Mouse (Mus musculus): ENCODE measurements at regions not wholly inside any gene's neighbourhood (a gene's known extent, or its start where the extent isn't known, plus 50 kb on each side); places are given as distances from the start of the nearest gene placed in this dataset.

DNA sequence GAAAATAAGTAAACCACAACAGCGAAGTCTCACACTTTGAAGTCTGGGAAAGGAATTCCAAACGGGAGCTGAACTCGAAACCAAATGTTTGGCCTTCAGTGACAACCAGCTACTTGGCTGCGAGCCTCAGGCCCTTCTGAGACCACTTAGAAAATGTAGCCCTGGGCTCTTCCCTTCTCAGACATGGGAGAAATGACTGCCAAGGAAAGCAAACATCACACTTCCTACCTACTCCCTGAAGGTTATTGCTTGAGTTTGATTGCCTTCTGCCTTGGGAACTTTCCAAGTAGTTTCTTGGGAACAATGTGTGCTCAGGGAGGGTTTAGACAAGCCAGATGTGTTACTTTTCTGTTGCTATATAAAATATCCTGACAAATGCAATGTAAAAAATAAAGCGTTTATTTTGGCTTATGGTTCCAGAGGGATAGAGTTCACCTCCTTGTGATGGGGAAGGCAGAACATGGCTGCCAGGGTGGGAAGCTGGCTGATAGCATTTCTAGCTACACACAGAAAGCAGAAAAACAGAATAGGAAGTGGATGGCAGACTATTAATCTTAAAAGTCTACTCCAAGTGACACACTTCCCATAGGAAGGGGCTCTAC is 194.8 kb upstream of the Rack1 start:
- DNase-seq (ENCODE audit: low spot score) = no peak

- no peak for DNase-seq (ENCODE audit: low spot score)
These were observed 199.0 kb upstream of the Rack1 start for GRCm38 (mm10) chr11:48601096-48601495.

GRCm38 (mm10) chr11:48599573-48600127 is 200.5 kb upstream of the Rack1 start:
- no peak for DNase-seq (ENCODE audit: low spot score)

GRCm38 (mm10) chr11:48599033-48599432 is 201.1 kb upstream of the Rack1 start:
- no peak for DNase-seq (ENCODE audit: low spot score)

DNA sequence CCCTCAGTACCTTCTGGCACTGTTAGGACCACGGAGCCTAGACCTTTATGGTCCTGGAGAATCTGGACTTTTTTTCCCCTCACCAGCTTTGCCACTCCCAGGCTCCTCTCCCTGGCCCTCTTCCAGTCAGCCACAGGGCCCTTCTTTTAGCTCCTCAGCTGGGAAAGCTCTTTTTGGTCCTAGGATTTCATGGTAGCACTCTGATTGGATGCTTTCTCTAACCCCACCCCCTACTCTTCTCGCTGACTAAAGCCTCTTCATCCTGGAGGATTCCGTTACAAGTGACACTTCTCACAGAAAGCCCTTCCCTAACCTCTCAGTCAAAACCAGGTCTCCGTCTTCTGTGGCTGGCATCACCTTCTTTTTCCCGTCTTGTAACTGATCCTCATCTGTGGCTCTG is 205.7 kb upstream of the Rack1 start:
- DNase-seq (ENCODE audit: low spot score) = no peak

- DNase-seq (ENCODE audit: low spot score) = peak; percentile 9
These were observed 211.1 kb upstream of the Rack1 start for GRCm38 (mm10) chr11:48588833-48589649.

- DNase-seq (ENCODE audit: low spot score) = no peak
These were observed 231.4 kb upstream of the Rack1 start for GRCm38 (mm10) chr11:48568769-48569168.

- DNase-seq (ENCODE audit: low spot score) = no peak
These were observed 232.3 kb upstream of the Rack1 start for GRCm38 (mm10) chr11:48567583-48568562.

DNA sequence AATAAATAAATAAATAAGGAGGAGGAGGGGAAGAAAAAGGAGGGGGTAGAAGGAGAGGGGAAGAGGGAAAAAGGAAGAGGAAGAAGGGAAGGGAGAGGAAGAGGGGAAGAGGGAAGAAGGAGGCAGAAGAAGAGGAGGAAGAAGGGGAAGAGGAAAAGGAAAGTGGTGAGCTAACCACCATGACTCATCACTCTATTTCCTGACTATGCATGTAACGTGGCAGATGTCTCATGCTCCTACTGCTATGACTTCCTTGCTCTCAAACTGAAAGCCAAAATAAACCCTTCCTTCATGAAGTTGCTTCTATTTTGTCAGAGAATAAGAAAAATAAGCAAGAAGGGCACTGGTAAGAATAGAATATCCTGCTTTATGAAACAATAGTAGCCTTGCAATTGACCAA is 242.1 kb upstream of the Rack1 start:
- DNase-seq (ENCODE audit: low spot score) = no peak

DNA sequence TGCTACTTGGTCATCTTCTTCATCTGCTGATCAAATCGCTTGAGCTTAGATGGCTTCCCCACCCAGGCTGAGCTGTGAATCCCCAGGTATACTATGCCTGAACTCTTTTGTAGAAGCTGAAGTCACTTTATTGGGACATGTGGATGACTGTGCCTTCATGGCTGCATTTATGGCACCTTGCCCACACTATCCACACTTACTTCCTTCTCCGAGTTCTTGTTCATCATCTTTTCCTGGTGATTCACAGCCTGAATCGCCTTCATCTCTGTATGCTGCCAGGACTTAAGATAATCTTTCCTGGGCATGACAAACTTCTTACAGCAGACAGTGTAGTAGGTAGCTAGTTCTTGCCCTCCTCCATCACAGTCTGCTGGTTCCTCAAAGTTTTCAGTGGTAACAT is 248.1 kb upstream of the Rack1 start:
- DNase-seq (ENCODE audit: low spot score) = no peak

DNA sequence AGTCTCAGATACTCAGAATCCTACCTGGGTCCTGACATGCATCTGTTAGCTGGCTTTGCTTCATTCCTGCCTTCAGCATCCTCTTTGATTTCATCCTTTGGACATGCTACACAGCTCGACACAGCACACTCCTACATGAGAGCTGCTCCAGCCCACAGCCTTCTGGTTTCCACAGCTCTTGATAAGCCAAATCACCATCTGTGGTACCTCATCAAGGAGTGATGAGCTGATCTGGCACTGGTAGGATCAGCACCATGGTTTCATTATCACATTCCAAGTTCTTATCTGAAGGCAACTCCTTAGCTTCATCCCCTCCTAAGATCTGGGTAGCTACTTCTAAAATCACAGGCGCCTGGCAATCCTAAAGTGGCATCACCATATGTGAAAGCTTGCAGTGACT is 248.9 kb upstream of the Rack1 start:
- DNase-seq (ENCODE audit: low spot score) = no peak

DNA sequence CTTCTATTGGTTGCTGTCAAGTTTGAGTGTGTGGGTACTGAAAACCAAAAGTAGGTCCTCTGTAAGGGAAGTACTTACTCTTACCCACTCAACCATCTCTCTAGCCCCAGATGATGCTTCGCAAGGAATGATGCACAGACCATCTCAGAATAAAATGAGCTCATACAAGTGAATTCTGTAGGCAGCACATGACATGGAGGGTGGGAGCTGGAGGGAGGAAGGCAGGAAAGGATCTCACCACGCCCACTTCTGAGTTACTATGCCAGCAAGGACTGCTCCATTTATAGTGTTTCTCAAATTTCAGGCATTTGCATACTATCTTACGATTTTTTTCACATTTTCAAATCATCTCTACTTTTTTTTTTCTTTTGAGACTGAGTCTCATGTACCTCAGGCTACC is 273.8 kb upstream of the Rack1 start:
- DNase-seq (ENCODE audit: low spot score) = no peak

- DNase-seq (ENCODE audit: low spot score) = no peak
These were observed 274.6 kb upstream of the Rack1 start for GRCm38 (mm10) chr11:48525517-48525916.

DNA sequence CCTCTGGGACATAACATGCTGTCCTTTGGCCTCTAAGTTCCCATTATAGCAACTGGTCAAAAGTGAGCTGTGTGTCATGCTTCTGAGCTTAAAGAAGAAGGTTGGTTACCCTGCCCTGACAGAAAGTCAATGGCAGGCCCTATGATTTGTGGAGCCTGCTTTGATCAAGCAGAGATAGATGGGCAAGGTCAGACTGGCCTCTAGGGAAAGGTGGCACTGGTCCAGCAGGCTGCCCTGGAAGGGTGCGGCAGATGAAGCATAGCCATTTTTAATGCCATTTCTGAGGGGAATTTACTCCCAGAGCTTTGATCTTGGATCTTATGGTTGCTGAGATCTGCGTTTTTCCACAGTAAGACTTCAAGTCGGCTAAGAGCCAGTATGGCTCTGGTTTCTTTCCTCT is 293.2 kb upstream of the Rack1 start:
- no peak for DNase-seq (ENCODE audit: low spot score)

DNA sequence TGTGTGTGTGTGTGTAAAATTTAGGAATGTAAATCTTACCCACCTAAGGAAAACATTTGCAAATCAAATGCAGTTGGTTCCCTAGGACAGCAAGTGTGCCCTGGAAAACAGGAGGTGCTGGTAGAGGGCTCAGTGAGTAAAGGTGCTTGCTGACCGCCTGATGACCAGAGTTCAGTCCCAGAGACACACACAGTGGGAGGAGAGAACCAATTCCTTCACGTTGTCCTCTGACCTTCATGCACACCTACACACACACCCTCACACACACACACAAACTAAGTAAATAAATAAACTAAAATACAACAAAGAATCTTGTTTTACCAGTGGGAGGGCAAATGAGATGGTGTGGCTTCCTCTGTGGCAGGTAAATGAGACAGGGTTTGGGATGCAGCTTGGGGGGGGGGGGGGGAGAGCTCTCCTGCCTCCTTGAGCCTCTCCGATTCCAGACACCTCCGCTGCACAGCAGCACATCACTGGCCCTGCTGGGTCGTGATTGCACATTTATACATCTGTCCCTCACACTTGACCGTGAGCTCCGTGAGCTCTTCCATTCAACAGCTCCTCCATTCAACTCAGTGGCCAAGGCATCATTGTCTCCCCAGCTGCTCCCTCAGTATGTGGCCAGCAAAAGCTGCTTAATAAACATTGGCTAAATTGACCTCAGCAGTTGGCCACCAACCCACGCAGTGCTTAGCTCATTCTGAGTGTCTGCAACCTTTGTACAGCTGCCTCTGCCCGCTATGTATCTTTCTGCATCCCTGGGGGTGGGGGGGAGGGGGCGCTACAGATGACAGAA is 297.9 kb upstream of the Rack1 start:
- no peak for DNase-seq (ENCODE audit: low spot score)

GRCm38 (mm10) chr11:48499057-48499456 is 301.1 kb upstream of the Rack1 start:
- DNase-seq (ENCODE audit: low spot score) = no peak

DNA sequence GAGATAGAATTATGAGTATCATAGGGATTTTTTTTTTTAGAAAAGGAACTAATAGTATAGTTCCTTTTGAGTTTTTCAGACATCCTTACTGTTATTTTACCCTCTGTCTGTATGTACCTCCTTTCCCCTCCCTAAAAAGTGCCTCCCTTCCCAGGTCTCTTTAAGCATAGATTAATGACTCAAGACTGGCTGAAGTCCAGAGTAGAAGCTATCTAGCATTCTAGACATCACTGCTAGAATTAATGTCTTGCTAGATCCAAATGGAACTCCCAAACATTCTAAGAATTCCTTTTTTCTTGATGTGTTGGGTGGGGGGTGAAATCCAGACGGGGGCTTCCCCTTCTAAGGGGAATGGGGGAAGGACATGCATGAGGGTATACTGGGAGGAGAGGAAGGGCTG is 311.8 kb upstream of the Rack1 start:
- no peak for DNase-seq (ENCODE audit: low spot score)

DNA sequence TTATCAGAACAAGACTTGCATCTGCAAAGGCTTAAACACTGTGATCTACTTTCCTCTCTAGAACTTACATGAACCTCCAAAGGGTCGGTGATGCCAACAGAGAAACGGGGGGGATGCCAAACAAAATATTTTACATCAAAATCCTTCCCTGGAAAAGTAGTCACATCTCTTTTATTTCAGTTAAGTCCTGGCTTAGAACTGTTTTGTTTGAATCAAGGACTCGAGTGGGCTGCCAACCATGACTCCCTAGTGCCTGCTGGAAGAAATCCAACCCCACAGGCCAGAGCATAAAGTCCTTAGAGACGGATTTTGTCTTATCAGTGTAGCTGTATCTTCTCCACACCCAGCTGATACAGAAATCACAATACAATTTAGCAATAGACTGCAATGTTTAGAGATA is 336.1 kb upstream of the Rack1 start:
- DNase-seq (ENCODE audit: low spot score) = no peak

- DNase-seq (ENCODE audit: low spot score) = no peak
These were observed 350.2 kb upstream of the Rack1 start for GRCm38 (mm10) chr11:48449883-48450282.

DNA sequence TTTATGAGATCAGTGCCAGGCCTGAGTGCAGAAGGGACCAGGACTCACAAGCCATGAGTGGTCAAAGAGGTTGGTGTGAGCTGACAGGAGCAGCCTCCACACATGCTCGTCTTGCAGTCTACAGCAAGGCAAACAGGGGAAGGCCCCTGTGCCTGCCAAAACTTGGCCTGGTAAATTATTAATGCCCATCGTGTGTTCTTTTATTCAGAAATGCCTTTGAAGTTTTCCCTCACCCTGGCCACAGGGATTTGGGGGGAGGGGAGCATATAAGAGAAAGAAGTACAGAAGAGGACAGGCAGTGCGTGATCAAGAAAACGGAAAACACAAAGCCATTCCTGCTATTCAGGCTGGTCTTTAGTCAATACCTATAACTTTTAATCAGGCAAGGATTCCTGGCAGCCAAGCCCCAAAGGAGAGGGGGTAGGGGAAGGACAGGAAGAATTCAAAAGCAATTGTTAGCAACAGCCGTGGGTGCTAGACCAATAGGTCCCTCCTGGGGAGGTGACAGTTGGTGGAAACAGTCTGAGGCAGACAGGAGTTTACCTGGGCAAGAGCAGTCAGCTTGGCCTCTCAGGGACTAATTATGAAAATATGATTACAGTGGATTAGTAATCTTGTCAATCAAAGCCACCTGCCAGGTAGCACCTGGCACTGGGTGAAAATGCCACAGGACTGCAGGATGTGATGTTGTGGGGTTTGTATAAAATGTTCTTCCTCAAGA is 357.4 kb upstream of the Rack1 start:
- DNase-seq (ENCODE audit: low spot score) = no peak

Measured in thymus, postnatal 0 days (tissue).